Mouse (Mus musculus): ENCODE data around the gene Specc1l.
"Not testable (repeated sequence)": the region's sequence is repeated elsewhere in the genome, so short reads cannot be mapped to it uniquely, and the experiment has no call there.

The Specc1l gene

GRCm38 (mm10) chr10:75316472-75316871, 104.6 kb downstream of the Specc1l start:
- no peak for DNase-seq (ENCODE audit: low spot score in 2 of 2)

GRCm38 (mm10) chr10:75316872-75316907, 104.8 kb downstream of the Specc1l start, which contains the start of gene Adora2a:
Adora2a (plus strand) TSS chr10:75316877.
- no peak for DNase-seq (ENCODE audit: low spot score in 2 of 2)

DNA sequence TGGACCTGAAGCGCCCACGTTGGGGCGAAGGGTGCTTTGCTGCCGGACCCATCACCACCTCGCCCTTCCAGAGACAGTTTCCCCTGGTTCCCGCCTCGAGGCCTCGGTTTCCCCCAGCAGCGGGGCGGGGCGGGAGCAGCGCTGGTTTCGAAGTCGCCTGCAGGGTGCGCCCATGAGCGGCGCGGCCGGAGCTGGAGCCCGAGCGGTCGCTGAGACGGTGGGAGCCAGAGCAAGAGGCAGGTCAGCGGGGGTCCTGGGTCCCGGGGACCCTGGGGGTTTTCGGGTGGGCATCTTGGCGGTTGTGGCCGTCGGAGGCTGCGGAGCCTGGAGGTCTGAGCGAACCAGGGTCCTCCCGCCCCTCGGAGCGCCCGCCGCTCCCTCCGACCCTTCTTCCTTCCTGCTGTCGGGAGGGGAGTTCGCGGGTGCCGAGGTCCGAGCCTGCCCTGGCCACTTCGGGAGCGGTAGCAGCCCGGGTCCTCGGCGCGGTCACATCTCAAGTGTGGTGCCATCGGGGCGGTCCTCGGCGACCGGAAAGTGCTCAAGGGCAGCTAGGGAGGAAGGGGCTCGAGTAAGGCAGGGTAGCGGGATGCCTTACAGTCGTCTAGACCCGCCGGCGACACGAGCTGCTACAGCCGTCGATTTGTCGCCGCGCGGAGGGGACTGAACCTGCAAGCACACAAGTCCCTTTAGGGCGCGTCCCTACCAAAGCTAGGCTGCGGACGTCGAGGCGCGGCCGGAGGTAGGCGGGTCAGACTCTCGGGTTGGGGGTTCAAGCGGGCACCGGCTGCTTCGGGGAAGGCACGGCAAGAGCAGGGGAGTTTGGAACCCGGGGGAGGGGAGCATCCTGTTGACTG, 105.3 kb downstream of the Specc1l start:
- DNase-seq (ENCODE audit: low spot score in 2 of 2): no peak

DNA sequence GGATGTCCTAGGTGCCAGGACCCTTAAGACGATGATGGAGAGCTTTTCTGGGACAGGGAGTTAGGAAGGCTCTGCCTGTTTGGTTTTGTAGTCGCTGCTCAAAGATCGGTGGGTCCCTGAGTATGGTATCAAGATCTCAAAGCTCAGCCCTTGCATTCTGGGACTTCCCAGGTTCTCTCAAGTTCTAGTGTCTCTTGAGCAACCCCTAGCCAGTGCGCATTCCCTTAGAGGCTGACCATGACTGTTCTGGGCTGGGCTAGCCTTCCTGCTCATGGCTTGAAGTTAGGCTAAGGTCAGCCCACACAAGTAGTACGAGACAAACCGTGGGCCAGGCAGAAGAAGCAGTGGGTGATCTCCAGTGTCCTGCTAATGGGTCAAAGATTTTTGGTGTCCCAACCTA, 106.3 kb downstream of the Specc1l start:
- no peak for DNase-seq (ENCODE audit: low spot score in 2 of 2)

- no peak for DNase-seq (ENCODE audit: low spot score in 2 of 2)
Observed at GRCm38 (mm10) chr10:75320321-75320720, 108.4 kb downstream of the Specc1l start.

GRCm38 (mm10) chr10:75322966-75323365, 111.1 kb downstream of the Specc1l start:
- DNase-seq (ENCODE audit: low spot score in 2 of 2): no peak

GRCm38 (mm10) chr10:75323986-75324385, 112.1 kb downstream of the Specc1l start:
- DNase-seq (ENCODE audit: low spot score in 2 of 2): no peak

GRCm38 (mm10) chr10:75324391-75324790, 112.5 kb downstream of the Specc1l start:
- no peak for DNase-seq (ENCODE audit: low spot score in 2 of 2)

- DNase-seq (ENCODE audit: low spot score in 2 of 2): no peak
Observed at GRCm38 (mm10) chr10:75325821-75326220, 113.9 kb downstream of the Specc1l start.

GRCm38 (mm10) chr10:75326553-75326952, 114.7 kb downstream of the Specc1l start:
- DNase-seq (ENCODE audit: low spot score in 2 of 2): no peak

GRCm38 (mm10) chr10:75327081-75327480, 115.2 kb downstream of the Specc1l start:
- no peak for DNase-seq (ENCODE audit: low spot score in 2 of 2)

DNA sequence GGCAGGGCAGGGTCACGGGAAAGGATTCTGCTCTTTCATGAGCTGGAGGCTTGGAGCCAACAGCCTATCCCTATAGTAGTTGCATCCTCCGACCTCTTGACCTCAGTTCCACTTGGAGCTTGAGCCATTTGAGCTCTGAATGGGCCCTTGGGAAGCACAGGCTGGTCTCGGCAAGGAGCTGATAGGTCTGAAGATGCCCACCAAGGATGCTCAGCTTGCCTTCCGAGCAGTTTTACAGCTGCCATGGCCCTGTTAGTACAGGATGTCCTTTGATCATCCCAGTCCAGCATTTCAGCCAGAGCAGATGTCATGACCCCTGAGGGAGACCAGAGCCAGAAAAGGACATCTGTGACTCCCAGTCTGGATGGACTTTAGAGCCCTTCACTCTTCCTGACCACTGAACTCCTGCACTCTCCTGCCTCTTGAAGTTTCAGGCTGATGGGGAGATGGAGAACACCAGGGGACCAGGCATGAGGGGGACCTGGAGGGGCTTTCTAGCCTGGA, 116.4 kb downstream of the Specc1l start:
- no peak for DNase-seq (ENCODE audit: low spot score in 2 of 2)

DNA sequence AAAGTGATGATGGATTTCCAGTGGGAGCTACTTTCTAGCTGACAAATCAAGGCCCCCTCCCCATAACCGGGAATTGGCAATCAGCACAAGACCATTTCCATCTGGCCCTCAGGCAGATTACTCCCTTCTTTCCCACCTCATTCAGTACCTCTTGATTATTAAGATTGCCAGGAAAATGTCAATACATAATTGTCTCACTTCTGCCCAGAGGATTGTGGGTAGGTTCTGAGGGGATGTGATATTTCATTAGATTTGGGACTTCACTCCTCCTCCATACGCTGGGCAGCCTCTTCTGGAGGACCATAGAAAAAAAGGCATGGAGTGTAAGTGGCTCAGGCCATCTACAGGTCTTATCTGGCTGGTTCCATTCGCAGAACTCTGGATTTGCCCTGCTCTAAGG, 120.4 kb downstream of the Specc1l start:
- no peak for DNase-seq (ENCODE audit: low spot score in 2 of 2)

- DNase-seq (ENCODE audit: low spot score in 2 of 2): no peak
Observed at GRCm38 (mm10) chr10:75333176-75333776, 121.4 kb downstream of the Specc1l start.

- no peak for DNase-seq (ENCODE audit: low spot score in 2 of 2)
Observed at GRCm38 (mm10) chr10:75334175-75334574, 122.3 kb downstream of the Specc1l start.

GRCm38 (mm10) chr10:75335075-75335474, 123.2 kb downstream of the Specc1l start:
- no peak for DNase-seq (ENCODE audit: low spot score in 2 of 2)

DNA sequence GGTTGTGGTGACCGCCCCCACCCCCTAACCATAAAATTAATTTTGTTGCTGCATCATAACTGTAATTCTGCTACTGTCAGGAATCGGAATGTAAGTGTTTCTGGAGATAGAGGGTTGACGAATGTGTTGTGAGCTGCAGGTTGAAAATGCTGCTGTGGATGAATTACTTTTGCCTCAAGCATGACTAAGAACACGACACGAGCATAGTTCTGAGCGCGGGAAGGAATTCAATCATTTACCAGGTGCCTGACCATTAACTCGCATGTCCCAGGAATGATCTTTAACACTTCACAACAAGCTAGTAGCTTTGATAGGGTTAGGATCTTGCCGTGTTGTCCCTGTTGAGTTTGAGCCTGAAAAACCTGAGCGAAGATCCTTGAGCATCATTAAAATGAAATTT, 125.4 kb downstream of the Specc1l start:
- no peak for DNase-seq (ENCODE audit: low spot score in 2 of 2)

- DNase-seq (ENCODE audit: low spot score in 2 of 2): no peak
Observed at GRCm38 (mm10) chr10:75338852-75339251, 127.0 kb downstream of the Specc1l start.

- DNase-seq (ENCODE audit: low spot score in 2 of 2): no peak
Observed at GRCm38 (mm10) chr10:75339377-75339776, 127.5 kb downstream of the Specc1l start.

DNA sequence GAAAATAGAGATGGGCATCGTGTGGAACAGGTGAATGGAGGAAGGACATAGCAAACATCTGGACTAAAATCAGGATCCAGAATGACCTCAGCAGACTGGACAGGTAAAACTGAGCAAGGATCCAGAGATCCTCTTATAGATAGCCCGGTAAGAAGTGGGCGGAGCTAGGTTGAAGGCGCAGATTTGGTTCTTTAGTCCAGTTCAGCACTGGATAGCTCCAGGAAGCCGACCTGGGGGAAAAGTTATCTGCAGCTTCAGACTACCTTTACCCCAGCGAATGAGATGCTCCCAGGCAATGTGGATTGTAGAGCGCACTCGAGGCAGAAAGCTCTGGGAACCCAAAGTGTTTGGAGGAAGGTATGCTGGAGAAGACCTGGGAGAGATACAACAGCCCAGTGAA, 130.1 kb downstream of the Specc1l start:
- DNase-seq (ENCODE audit: low spot score in 2 of 2): no peak

GRCm38 (mm10) chr10:75344563-75344962, 132.7 kb downstream of the Specc1l start:
- DNase-seq (ENCODE audit: low spot score in 2 of 2): not testable (repeated sequence)

GRCm38 (mm10) chr10:75345265-75345664, 133.4 kb downstream of the Specc1l start:
- DNase-seq (ENCODE audit: low spot score in 2 of 2): no peak

GRCm38 (mm10) chr10:75350564-75350963, 138.7 kb downstream of the Specc1l start:
- DNase-seq (ENCODE audit: low spot score in 2 of 2): no peak

DNA sequence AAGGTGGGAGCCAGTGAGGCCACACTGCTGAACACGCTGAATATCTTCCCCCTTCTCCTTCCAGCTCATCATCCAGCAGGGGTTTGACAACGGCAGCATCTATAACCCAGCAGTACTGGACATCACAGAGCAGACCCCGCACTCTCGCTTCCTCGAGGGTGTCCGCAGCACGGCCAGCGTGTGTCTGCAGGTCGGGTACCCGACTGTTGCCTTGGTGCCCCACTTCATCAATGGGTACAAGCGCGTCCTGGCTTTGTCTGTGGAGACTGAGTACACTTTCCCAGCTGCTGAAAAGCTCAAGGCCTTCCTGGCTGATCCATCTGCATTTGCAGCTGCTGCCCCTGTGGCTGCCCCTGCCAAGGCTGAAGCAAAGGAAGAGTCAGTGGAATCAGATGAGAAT, 140.7 kb downstream of the Specc1l start:
- DNase-seq (ENCODE audit: low spot score in 2 of 2): no peak

Data from frontal cortex, postnatal 25 days (tissue).